Mouse (Mus musculus) kidney, adult 11 months (tissue): ENCODE measurements around the gene Tctn1.
A peak's percentile ranks its signal among the peaks of the same experiment; 100 is the strongest.

Experiments used
- DNase-seq: peaks from one replicate; pipeline ENCODE4 v3.0.0; 2022

Tctn1 gene

DNA sequence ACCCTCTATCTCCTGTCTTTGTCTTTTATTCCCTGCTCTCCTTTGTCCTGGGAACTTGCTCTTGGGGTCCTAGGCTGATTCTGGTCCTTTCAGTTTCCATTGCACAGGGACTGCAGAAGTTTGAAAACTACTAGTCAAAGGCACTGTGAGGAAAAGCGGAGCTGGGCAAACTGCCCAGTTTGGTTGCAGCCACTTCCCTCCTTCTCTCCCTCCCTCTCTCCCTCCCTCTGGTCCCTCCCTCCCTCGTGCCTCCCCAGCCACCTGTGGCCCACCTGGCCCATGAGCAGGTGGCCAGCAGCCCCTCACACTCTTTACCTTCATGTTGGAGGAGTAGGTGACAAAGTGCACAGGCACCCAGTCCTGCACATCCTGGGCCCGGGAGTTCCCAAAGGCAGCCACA lies 19.1 kb downstream of the Tctn1 start:
- no peak for DNase-seq

GRCm38 (mm10) chr5:122243781-122244523 lies 20.3 kb downstream of the Tctn1 start:
- DNase-seq: no peak

DNA sequence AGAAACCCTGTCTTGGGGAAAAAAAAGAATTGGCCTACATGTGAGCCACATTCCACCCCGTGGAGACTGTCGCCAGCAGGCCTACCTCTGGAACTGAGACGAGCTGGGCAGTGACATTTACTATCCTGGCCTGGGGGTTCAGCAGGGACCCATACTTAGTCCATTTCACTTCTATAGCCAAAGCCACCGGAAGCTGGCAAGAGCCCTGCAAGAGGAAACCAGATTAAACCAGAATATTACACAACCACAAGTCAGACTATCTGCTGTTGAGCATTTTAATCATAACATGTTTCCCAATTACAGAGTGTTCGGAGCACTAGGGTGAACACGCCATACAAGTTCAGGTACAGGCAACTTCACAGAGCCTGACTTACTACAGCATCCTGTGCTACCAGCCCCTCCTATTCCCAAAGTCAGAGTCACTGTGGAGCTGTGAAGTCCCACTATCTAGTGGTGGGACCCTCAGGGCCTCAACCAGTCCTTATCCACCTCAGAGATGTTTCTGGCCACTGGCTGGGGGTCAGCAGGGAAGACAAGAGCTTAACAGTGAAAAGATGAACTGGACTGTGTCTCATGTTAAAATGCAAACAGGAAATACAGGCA lies 21.6 kb downstream of the Tctn1 start:
- no peak for DNase-seq

DNA sequence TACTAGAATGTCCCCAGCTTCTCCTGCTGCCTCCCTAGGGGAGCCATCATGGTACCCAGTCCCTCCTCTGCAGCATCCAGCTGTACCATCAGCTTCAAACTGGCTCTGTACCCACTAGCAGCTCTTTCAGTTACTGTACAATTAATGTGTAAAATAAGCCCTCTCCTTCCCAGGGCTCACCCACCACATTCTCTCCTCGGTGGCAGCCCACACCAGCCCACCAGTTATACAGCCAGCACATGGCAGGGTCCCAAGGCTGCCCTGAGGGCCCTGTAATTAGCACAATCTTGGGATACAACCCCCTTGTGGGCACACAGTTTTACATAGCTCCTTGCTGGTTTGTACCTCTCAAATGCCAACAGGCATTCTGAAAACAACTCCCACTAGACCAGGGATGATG lies 23.3 kb downstream of the Tctn1 start:
- no peak for DNase-seq

DNA sequence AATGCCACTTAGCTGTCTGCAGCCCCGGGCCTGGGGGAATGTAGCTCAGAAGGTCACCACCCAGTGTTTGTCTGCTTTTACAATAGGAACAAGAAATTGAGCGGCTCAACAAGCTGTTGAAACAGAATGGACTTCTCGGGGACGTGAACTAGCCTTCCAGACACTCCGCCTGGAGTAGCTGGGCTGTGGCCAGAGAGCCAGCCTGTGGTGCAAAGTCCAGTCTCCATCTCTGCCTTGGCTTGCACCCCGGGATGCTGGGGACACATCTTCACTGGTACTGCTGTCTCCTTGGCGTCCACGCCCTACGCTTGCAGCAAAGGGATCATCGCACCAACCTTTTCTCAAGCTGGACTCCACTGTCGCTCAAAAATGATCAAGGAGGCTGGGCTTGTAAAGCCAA lies 23.7 kb downstream of the Tctn1 start:
- peak; percentile 62 for DNase-seq

DNA sequence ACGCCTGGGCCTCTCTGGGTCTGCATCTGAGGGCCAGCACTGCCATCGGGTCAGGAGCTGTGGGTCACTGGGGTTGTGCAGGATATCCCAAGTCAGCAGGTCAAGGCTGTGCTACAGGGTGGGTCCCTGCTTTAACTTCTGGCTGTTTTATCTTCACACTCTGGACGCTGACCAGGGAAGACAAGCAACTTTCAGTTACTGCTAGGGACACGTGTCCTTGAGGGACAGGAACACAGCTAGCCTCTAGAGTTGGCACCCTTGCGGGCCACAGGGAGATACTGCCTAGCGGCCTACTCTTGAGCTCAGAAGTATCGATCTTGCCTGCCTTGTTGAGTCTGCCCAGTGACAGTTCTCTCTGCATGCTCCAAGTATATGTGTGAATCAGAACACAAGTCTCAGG lies 24.6 kb downstream of the Tctn1 start:
- no peak for DNase-seq

- DNase-seq: no peak
Measured at GRCm38 (mm10) chr5:122237200-122237599, 27.1 kb downstream of the Tctn1 start.

GRCm38 (mm10) chr5:122235196-122235836 lies 28.9 kb downstream of the Tctn1 start:
- DNase-seq: no peak

DNA sequence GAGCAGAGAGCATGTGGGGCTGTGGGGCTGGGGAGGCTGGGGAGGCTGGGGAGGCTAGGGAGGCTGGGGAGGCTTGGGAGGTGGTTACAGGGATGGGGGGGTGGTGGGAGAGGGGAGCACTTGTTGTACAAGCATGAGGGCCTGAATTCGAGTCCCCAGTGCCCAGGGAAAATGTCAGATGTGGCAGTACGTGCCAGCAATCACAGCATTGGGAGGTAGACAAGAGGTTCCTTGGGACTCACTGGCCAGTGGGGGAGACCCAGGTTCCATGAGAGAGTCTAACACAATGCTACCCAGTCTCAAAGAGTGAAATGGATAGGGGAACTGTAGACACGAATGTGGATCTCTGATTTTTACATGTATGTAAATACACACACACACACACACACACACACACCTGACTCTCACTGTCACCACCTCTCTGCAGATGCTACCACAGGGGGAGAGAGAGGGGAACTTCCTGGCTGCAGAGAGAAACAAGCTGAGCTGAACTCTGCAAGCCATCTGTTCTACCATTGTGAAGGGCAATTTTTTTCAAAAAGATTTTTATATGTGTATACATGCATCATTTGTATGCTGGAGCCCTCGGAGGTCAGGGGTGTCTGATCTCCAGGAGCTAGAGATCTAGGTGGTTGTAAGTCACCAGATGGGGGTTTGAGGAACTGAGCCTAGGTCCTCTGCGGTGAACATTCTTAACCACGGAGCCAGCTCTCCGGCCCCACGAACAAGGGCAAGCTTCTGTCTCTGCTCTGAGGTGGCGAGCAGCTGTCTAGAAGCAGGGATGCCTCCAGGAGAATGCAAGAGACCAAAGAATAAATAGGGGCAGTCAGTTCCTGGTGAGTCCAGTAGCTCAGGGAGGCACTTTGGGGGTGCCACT lies 29.7 kb downstream of the Tctn1 start:
- no peak for DNase-seq

DNA sequence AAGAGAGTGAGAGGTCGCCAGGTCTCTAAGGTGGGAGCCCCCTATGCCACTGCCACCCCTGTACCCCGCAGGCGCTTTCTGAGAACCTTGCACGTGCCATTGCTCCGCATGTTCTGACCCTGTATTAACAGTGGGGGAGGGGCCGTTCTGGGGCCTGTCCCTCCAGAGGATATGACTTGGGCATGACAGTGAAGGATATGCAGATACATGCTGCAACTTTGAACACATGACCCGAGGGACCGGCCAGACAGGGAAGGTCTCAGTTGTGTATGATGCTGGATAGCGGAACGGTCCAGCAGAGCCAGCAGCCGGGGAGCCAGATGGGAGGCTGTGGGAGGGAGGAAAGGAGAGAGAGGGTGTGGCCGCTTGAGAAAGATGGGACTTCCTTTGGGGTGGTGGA lies 30.6 kb downstream of the Tctn1 start:
- no peak for DNase-seq

DNA sequence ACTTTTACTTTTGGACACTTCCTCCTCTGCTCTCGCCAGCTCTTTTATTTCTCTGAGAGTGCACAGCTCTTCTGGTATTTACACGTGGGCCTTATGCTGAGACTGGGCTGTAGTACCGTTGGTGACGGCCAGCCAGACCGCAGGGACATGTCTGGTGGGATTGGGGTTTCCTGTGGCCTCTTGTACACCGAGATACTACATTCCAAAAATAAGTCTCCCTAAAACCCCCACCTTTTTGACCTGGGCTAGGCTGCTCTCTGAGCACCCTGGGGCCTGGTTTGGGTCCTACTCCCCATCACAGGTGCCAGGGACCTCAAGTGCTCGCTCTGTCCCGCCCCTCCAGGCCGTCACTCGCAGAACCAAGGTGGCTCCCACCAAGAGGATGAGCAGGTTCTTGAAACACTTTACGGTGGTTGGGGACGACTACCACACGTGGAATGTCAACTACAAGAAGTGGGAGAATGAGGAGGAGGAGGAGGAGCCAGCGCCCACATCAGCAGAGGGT lies 31.1 kb downstream of the Tctn1 start:
- DNase-seq: no peak

- DNase-seq: no peak
Measured at GRCm38 (mm10) chr5:122232004-122232403, 32.3 kb downstream of the Tctn1 start.

DNA sequence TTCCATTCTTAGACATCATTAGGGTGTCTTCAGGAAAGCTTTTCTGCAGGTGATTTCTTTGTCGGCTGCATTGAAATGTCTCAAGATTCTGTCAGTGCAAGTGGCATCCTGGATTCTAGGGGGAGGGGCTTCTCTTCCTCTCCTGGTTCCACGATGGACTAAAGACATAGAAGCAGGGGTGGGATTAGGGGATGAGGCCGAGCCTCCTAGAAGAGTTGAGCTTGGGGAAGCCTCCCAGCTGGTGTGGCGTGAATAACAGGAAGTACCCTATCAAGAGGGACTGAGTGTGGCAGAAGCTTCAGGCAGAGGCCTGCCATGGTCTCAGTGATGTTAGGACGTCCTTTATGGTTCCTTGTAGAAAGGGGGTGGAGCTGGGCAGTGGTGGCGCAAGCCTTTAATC lies 32.8 kb downstream of the Tctn1 start:
- no peak for DNase-seq

- no peak for DNase-seq
Measured at GRCm38 (mm10) chr5:122230816-122231215, 33.4 kb downstream of the Tctn1 start.

- no peak for DNase-seq
Measured at GRCm38 (mm10) chr5:122228772-122229171, 35.5 kb downstream of the Tctn1 start.

DNA sequence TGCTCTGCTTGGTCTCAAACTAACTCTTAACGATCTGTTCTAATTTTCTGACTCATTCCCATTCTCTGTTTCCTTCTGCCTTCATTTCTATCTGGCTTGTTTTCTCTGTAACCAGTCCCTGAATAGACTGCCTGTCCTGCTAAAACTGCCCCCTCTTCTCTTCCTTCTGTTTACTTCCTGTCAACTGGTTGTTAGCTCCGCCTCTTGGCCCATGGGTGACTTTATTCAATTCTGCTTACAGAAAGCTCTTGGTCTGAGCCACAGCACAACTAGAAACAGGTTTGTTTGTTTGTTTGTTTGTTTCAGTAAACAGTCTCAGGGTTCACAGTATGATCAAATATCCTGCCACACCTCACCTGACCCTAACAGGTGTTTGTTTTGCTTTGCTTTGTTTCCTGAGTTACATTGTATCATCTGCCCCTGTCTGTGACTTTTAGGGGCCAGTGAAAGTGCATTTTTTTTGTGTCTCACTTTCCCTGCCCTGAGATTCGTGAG lies 35.9 kb downstream of the Tctn1 start:
- no peak for DNase-seq

GRCm38 (mm10) chr5:122224291-122224690 lies 40.0 kb downstream of the Tctn1 start:
- no peak for DNase-seq

GRCm38 (mm10) chr5:122221085-122221484 lies 43.2 kb downstream of the Tctn1 start:
- no peak for DNase-seq

GRCm38 (mm10) chr5:122219655-122220629 lies 44.3 kb downstream of the Tctn1 start:
- DNase-seq: peak; percentile 67

GRCm38 (mm10) chr5:122218928-122219327 lies 45.3 kb downstream of the Tctn1 start:
- DNase-seq: no peak

GRCm38 (mm10) chr5:122218109-122218905 lies 46.0 kb downstream of the Tctn1 start:
- no peak for DNase-seq
